Mouse (Mus musculus): ENCODE results near the gene Tubg2.
"Not testable (repeated sequence)": the region's sequence is repeated elsewhere in the genome, so short reads cannot be mapped to it uniquely, and the experiment has no call there.

Tubg2 gene

GRCm38 (mm10) chr11:101155728-101156371, at the start of gene Tubg2:
Tubg2 (plus strand) TSS chr11:101155907.
- in situ Hi-C loops (cut with MboI, MseI) = no loop called here

DNA sequence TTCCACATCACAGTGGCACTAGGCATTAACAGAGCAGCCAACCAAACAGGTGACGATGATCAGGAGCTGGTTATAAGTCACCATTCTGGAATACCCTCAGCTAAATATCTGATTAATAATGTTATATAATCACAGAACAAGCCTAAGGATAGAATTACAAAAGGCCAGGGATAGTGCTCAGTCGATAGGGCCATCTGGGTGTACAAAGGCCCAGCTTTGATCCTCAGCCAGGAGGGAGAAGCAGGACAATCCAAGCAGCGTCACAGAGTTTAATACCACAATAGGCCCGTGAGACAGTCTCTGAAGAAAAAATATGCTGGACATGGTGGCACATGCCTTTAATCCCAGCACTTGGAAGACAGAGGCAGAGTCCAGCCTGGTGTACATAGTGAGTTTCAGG, 46.4 kb upstream of the Tubg2 start:
- in situ Hi-C loops (cut with MboI, MseI) = no loop called here

GRCm38 (mm10) chr11:101110708-101111107, 45.0 kb upstream of the Tubg2 start:
- in situ Hi-C loops (cut with MboI, MseI) = no loop called here

- in situ Hi-C loops (cut with MboI, MseI) = no loop called here
These were observed 44.5 kb upstream of the Tubg2 start for GRCm38 (mm10) chr11:101111178-101111577.

DNA sequence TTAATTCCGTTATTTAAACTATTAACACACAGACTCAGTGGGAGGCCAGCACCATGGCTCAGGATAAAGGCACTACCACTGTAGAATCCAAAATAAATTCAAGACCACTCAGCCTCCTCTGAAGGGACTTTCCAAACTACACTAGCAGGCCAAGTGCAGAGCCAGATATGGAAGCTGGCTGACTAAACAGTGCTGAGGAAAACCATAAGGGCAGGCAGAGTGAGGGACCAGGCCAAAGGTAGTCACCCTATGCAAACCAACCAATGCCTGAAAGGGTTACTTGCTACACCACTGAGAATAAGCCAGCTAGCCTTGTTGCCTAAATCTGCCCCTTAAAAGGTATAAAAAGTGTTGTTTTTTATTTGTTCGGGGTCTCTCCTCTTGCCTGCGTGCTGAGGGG, 43.5 kb upstream of the Tubg2 start:
- in situ Hi-C loops (cut with MboI, MseI) = no loop called here

GRCm38 (mm10) chr11:101115564-101115963, 40.1 kb upstream of the Tubg2 start:
- in situ Hi-C loops (cut with MboI, MseI) = no loop called here

GRCm38 (mm10) chr11:101118105-101118504, 37.6 kb upstream of the Tubg2 start:
- in situ Hi-C loops (cut with MboI, MseI) = no loop called here

- in situ Hi-C loops (cut with MboI, MseI) = no loop called here
These were observed 36.5 kb upstream of the Tubg2 start for GRCm38 (mm10) chr11:101119131-101119760.

DNA sequence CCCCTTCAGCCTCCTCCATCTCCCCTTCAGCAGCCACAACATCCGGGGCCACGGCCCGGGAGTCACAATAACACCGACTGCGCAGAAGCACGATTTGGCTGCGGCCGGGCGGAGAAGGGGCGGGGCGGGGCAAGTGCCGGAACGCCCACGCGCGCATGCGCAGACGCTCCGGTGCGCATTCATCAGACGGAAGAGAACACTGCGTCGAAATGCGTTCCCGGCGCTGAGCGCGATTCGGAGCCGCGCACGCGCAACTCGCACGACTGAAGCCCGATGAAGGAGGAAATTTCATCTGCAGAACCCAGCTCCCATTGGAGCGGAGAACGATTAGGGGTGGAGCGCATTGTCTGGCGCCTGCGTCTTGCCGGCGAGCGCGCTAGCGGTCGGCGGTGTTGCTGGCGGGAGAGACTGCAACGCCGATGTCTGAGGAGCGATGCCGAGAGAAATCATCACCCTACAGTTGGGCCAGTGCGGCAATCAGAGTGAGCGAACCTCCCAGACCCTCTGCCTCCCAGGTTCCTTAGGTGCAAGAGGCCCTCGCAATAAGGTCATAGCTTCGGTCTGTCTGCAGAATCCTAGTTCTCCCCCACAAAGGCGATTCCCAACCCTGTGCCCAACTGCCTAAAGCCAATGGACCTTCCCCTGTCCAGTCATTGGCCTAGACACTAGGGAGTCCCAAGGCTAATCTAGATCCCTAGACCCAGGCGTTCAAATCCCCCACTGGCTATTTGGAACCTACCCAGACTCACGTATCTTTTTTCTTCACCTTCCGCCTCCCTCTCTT, 35.8 kb upstream of the Tubg2 start, which contains the start of the genes Retreg3 and Tubg1:
Gene Retreg3 (minus strand): TSS at position 133 of the 784 bp plus-strand sequence.
Gene Tubg1 (plus strand): TSS at position 178 of the 784 bp plus-strand sequence.
- in situ Hi-C loops (cut with MboI, MseI) = no loop called here

GRCm38 (mm10) chr11:101120545-101121188, 35.0 kb upstream of the Tubg2 start:
- in situ Hi-C loops (cut with MboI, MseI) = no loop called here

DNA sequence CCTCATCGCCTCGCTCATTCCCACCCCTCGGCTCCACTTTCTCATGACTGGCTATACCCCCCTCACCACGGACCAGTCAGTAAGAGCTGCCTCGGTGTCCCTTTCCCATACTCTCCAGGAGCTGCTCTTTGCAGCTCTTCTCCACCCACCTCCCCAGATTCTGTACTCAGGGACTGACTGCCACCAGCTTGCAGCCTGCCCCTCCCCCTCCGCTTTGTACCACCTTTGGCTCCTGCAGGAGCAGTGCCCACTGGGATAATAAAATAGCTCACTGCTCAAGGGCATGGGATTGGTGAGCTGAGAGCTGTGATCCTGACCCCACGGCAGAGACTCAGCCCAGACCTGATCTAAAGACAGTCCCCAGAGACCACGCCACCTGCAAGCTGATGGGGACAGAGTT, 31.2 kb upstream of the Tubg2 start:
- in situ Hi-C loops (cut with MboI, MseI) = not testable (repeated sequence)

DNA sequence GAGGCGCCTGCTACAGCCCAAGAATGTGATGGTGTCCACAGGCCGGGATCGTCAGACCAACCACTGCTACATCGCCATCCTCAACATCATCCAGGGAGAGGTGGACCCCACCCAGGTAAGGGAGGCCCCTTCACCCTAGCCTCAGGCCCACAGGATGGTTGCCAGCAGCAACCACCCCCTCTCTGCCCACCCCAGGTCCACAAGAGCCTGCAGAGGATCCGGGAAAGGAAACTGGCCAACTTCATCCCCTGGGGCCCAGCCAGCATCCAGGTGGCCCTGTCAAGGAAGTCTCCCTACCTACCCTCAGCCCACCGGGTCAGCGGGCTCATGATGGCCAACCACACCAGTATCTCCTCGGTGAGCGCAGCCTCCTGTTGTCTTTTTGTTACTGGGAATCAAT, 30.7 kb upstream of the Tubg2 start:
- in situ Hi-C loops (cut with MboI, MseI) = not testable (repeated sequence)

- in situ Hi-C loops (cut with MboI, MseI) = no loop called here
These were observed 28.6 kb upstream of the Tubg2 start for GRCm38 (mm10) chr11:101127075-101127474.

GRCm38 (mm10) chr11:101128996-101129577, 26.6 kb upstream of the Tubg2 start:
- in situ Hi-C loops (cut with MboI, MseI) = no loop called here

GRCm38 (mm10) chr11:101130056-101130756, 25.5 kb upstream of the Tubg2 start:
- in situ Hi-C loops (cut with MboI, MseI) = no loop called here

GRCm38 (mm10) chr11:101131187-101131586, 24.5 kb upstream of the Tubg2 start:
- in situ Hi-C loops (cut with MboI, MseI) = no loop called here

- in situ Hi-C loops (cut with MboI, MseI) = no loop called here
These were observed 24.0 kb upstream of the Tubg2 start for GRCm38 (mm10) chr11:101131701-101132100.

DNA sequence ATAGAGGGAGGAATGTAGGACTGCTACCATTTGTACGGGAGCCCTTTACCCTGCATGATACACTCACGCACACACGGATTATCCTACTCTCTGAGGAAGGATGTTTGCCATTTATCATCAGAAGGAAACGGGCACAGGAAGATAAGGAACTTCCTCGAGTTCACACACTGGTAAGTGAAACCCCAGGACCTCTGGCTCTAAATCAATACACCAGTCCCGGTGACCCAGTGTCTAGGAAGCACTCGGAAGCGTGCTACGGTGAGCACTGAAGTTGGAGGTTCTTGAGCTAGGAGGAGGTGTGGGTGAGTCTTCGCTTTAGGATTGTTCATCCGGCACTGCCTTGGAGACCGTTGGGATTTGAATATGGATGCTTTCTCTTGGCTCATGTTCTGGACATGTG, 22.7 kb upstream of the Tubg2 start:
- in situ Hi-C loops (cut with MboI, MseI) = no loop called here

DNA sequence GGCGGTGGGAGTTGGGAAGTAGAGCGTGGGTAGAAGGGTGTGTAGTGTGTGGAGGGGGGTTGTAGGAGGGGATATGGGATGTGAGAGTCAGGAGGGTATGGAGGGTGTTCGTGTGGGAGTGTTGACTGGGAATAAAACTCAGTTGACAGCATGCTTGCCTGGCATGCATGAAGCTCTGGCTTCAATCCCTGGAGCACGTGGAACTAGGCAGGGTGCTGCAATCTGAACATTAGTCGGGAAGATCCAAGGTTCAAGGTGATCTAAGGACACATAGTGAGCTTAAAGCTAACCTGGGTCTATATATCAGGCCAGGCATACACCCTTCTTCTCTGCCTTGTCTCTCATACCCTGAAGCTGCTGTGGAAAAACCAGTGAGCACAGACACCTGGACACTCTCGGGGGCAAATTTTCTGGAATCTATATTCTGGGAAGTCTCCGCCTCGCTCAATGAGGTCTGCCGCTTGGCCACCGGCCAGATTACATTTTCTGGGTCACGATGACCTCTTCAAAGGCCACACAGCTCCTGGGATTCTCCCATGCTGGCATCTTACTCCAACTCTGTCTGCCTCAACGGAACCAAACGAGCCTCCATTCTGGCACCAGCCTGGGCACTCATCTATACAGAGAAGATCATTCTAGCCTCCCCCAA, 21.4 kb upstream of the Tubg2 start:
- in situ Hi-C loops (cut with MboI, MseI) = no loop called here

- in situ Hi-C loops (cut with MboI, MseI) = no loop called here
These were observed 18.7 kb upstream of the Tubg2 start for GRCm38 (mm10) chr11:101137000-101137399.
